Mouse (Mus musculus) heart, embryonic 12.5 days (tissue): ENCODE measurements around the gene Cd164l2. TPM values are rescaled to one million over a fixed set of nuclear protein-coding genes. Genes with fewer than 3 reads are reported as not detected.

ENCODE experiments used
- ATAC-seq: fragments of 200-750 bp; cut with Nextera tagmentation; 2 replicates; pipeline ENCODE4 v1.8.0; 2017; ENCODE audit warnings: moderate TSS enrichment, moderate library complexity; ENCODE audit not compliant: insufficient number of reproducible peaks, low FRiP score
- H3K27ac ChIP-seq: fragments of 300-500 bp; sonication (generic); 2 replicates; pipeline ENCODE4 v1.5.1; 2016; ENCODE audit warnings: mild to moderate bottlenecking, moderate library complexity; ENCODE audit not compliant: poor library complexity, severe bottlenecking
- H3K27me3 ChIP-seq: fragments of 300-500 bp; sonication (generic); replicated peaks from 2 replicates; pipeline ENCODE4 v1.6.1; 2016; ENCODE audit warnings: mild to moderate bottlenecking, moderate library complexity
- H3K36me3 ChIP-seq: fragments of 300-500 bp; sonication (generic); 2 replicates; pipeline ENCODE4 v1.6.1; 2016; ENCODE audit warnings: mild to moderate bottlenecking, moderate library complexity
- H3K4me1 ChIP-seq: fragments of 300-500 bp; sonication (generic); replicated peaks from 2 replicates; pipeline ENCODE4 v1.6.1; 2016; ENCODE audit warnings: mild to moderate bottlenecking
- H3K4me2 ChIP-seq: fragments of 300-500 bp; sonication (generic); 2 replicates; pipeline ENCODE4 v1.6.1; 2016; ENCODE audit warnings: mild to moderate bottlenecking, moderate library complexity
- H3K4me3 ChIP-seq: fragments of 300-500 bp; sonication (generic); 2 replicates; pipeline ENCODE4 v1.5.1; 2016; ENCODE audit warnings: mild to moderate bottlenecking
- H3K9ac ChIP-seq: fragments of 300-500 bp; sonication (generic); 2 replicates; pipeline ENCODE4 v1.6.1; 2016; ENCODE audit warnings: mild to moderate bottlenecking, moderate library complexity
- H3K9me3 ChIP-seq: fragments of 300-500 bp; sonication (generic); replicated peaks from 2 replicates; pipeline ENCODE4 v1.6.1; 2016; ENCODE audit warnings: mild to moderate bottlenecking, moderate library complexity
- WGBS: fragments of 180-500 bp; shearing (Covaris S2); methylation state at CpG from one replicate; pipeline ENCODE4 v1.1.7; 2016; 5-methylcytosine and 5-hydroxymethylcytosine counted together
- microRNA-seq: library from miRNA; unstranded; fragments of <30 nt; microRNA quantifications from one replicate; pipeline ENCODE4, GENCODE M21; 2017
- polyA plus RNA-seq: library from polyadenylated mRNA; unstranded; fragments of >200 nt; fragmentation: Nextera tagmentation; extraction: Ambion mirVana; gene quantifications from 2 replicates; pipeline ENCODE4 v1.2.1, GENCODE M21; 2016

The Cd164l2 gene
- polyA plus RNA-seq, 1 experiment from 2014 or later = 0.34 TPM

DNA sequence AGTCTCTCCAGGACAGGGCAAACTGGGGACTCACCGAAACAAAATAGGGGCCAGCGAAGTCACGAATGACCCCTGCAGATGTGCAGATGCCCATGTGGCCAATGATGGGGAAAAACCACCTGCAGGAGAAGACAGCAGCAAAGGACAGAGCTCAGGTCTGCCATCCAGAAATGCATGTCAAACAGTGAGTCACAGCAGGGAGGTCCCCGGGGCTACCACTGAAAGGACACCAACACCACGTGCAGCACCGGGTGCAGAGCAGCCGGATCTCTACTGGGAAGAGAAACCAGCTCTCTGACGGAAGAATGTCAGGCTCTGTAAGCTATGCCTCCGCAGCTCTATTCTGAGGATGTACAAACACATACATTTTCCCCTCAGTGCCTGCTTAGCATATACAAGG lies 59.0 kb downstream of the Cd164l2 start:
- H3K27me3 ChIP-seq = no peaks in the 10 kb centered on the region
- H3K9me3 ChIP-seq = no peaks in the 10 kb centered on the region
- H3K4me2 ChIP-seq = no peak overlapping the region
- H3K4me3 ChIP-seq = no peak overlapping the region
- ATAC-seq = no peak
- H3K27ac ChIP-seq = no peak overlapping the region
- H3K4me1 ChIP-seq = peaks cover 4% of the 10 kb centered on the region
- peaks cover 61% of the 10 kb centered on the region for H3K36me3 ChIP-seq
- H3K9ac ChIP-seq = no peak overlapping the region
- 91% methylated on average over 9 of the region's 9 CpGs for WGBS

Small RNA genes within 50 kb of the gene (microRNA-seq; reads per million reads assigned to microRNA genes)
- gene Mir7017 = 1.4 reads per million

Other genes with a start within 250 kb of the Cd164l2 start
- gene Fgr, start 238.0 kb upstream of the Cd164l2 start, polyA plus RNA-seq = 0.19 and 0.23 TPM in 2 replicates
- gene Ahdc1, start 200.9 kb upstream of the Cd164l2 start, polyA plus RNA-seq = 11.6 and 11.7 TPM in 2 replicates
- gene Wasf2, start 81.6 kb upstream of the Cd164l2 start, polyA plus RNA-seq = 68.5 and 70.1 TPM in 2 replicates
- 0.27 and 0.37 TPM in 2 replicates for gene Gpr3, start 405 bp downstream of the Cd164l2 start, polyA plus RNA-seq
- 2.3 and 3.2 TPM in 2 replicates for gene Map3k6, start 28.7 kb downstream of the Cd164l2 start, polyA plus RNA-seq
- gene Sytl1, start 51.0 kb downstream of the Cd164l2 start, polyA plus RNA-seq = 0.41 and 0.47 TPM in 2 replicates
- 52.4 and 55.2 TPM in 2 replicates for gene Tmem222, start 65.7 kb downstream of the Cd164l2 start, polyA plus RNA-seq
- gene Wdtc1, start 141.3 kb downstream of the Cd164l2 start, polyA plus RNA-seq = 16.1 and 17.9 TPM in 2 replicates
- gene Slc9a1, start 157.6 kb downstream of the Cd164l2 start, polyA plus RNA-seq = 7.3 and 8.8 TPM in 2 replicates